Mouse (Mus musculus) stomach, postnatal 0 days (tissue): ENCODE measurements around the gene Prdm16.

Experiments
- CTCF ChIP-seq: IDR thresholded peaks from 2 replicates; pipeline ENCODE4 v1.5.1; 2016; ENCODE audit warnings: antibody characterized with exemption, low read depth, mild to moderate bottlenecking, moderate library complexity
- EP300 ChIP-seq: optimal IDR thresholded peaks from 2 replicates; pipeline ENCODE3; 2016; ENCODE audit warnings: antibody characterized with exemption

DNA sequence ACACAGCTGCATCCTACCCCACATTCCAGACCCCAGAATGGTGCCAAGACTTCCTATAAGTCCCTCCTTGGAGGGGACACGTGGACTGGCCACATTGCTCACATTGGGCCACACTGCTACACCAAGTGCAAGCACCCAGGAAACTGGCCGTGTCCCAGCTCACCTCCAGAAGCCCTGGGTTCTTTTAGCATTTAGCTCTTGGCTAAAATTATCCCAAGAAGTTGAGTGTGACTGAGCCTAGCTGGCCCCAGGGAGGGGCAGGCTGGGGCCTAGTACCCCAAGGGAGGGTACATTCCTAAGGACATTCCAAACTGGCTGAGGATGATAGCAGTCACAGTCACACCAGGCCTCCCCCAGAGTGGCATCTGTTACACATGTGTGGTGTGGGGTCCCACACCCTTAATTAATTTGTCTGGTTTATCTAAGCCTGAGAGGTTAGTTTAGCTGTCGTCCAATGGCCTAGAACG, 342.9 kb downstream of the Prdm16 start:
- TF ChIP-seq CTCF (no peak), EP300 (no peak)
